Mouse (Mus musculus): Measurements from ENCODE around the gene Hpse2.

The Hpse2 gene

GRCm38 (mm10) chr19:42937544-42937943 is 450.6 kb downstream of the Hpse2 start:
- DNase-seq: no peak

- no peak for DNase-seq
Measured at GRCm38 (mm10) chr19:42936661-42937193, 451.4 kb downstream of the Hpse2 start.

GRCm38 (mm10) chr19:42929702-42930101 is 458.5 kb downstream of the Hpse2 start:
- DNase-seq: no peak

- no peak for DNase-seq
Measured at GRCm38 (mm10) chr19:42928271-42928670, 459.9 kb downstream of the Hpse2 start.

- peak; percentile 8 for DNase-seq
Measured at GRCm38 (mm10) chr19:42922610-42923009, 465.5 kb downstream of the Hpse2 start.

GRCm38 (mm10) chr19:42913703-42914102 is 474.5 kb downstream of the Hpse2 start:
- peak; percentile 6 for DNase-seq

GRCm38 (mm10) chr19:42909719-42910118 is 478.4 kb downstream of the Hpse2 start:
- no peak for DNase-seq

GRCm38 (mm10) chr19:42908553-42908952 is 479.6 kb downstream of the Hpse2 start:
- DNase-seq: no peak

- no peak for DNase-seq
Measured at GRCm38 (mm10) chr19:42906328-42906727, 481.8 kb downstream of the Hpse2 start.

GRCm38 (mm10) chr19:42904726-42905125 is 483.4 kb downstream of the Hpse2 start:
- DNase-seq: peak; percentile 11

- no peak for DNase-seq
Measured at GRCm38 (mm10) chr19:42904240-42904639, 483.9 kb downstream of the Hpse2 start.

GRCm38 (mm10) chr19:42903840-42904239 is 484.3 kb downstream of the Hpse2 start:
- no peak for DNase-seq

- DNase-seq: no peak
Measured at GRCm38 (mm10) chr19:42902410-42903021, 485.6 kb downstream of the Hpse2 start.

GRCm38 (mm10) chr19:42891599-42891998 is 496.6 kb downstream of the Hpse2 start:
- no peak for DNase-seq

- no peak for DNase-seq
Measured at GRCm38 (mm10) chr19:42877653-42878052, 510.5 kb downstream of the Hpse2 start.

- DNase-seq: no peak
Measured at GRCm38 (mm10) chr19:42876563-42876962, 511.6 kb downstream of the Hpse2 start.

- no peak for DNase-seq
Measured at GRCm38 (mm10) chr19:42869663-42870530, 518.3 kb downstream of the Hpse2 start.

GRCm38 (mm10) chr19:42868958-42869662 is 519.0 kb downstream of the Hpse2 start:
- DNase-seq: no peak

- DNase-seq: no peak
Measured at GRCm38 (mm10) chr19:42863013-42863412, 525.1 kb downstream of the Hpse2 start.

- DNase-seq: no peak
Measured at GRCm38 (mm10) chr19:42857096-42857495, 531.1 kb downstream of the Hpse2 start.

- no peak for DNase-seq
Measured at GRCm38 (mm10) chr19:42855649-42856048, 532.5 kb downstream of the Hpse2 start.

GRCm38 (mm10) chr19:42850444-42850843 is 537.7 kb downstream of the Hpse2 start:
- DNase-seq: no peak

GRCm38 (mm10) chr19:42839621-42840294 is 548.4 kb downstream of the Hpse2 start:
- DNase-seq: no peak
